ENCODE assay signal across 8 mouse cellular contexts in the genomic region with DNA sequence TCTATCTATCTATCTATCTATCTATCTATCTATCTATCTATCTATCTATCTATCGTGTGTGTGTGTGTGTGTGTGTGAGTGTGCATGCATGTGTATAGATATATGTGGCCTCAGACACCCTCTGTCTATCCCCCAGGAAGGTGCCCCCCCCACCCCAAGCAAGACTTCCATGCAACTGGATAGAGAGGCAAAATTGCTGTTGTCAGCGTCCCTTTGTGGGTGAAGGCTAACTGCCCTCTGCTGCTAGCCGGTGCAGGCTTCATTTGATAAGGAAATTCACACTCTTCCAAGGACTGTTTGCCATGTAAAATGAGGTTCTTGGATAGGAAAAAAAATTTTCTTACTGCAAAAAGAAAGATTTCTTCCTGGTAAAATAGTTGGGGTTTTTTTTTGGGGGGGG.
A peak's percentile ranks its signal among the peaks of the same experiment; 100 is the strongest.
DNase-seq lines count a peak whose midpoint lies in the region; ATAC-seq and TF ChIP-seq lines count a peak whose summit lies in the region.

No protein-coding gene starts in this region.

- no peak for DNase-seq in heart, adult 11 months
- no peak for DNase-seq in lung, embryonic 14.5 days
- no peak for DNase-seq in lung, postnatal 10 days
- DNase-seq in hindbrain, embryonic 14.5 days (ENCODE audit: low spot score): no peak
- no peak for DNase-seq in cerebellum, adult 9-10 months
- DNase-seq in thymus, postnatal 0 days (ENCODE audit: low spot score): no peak

- 27% methylated on average over 3 of the region's 3 CpGs for WGBS in heart, embryonic 11.5 days (ENCODE audit: insufficient replicate concordance)
- 36% methylated on average over 3 of the region's 3 CpGs for WGBS in lung, embryonic 14.5 days
- WGBS in hindbrain, embryonic 14.5 days: 41% methylated on average over 3 of the region's 3 CpGs

- no peaks in the 10 kb centered on the region for H3K79me2 ChIP-seq in myocyte (ENCODE audit: control insufficient read depth, insufficient read depth)

- H3K9ac ChIP-seq in heart, embryonic 11.5 days (ENCODE audit: low read depth, low read length): no peak overlapping the region
- no peak overlapping the region for H3K9ac ChIP-seq in lung, embryonic 14.5 days
- 0 out of 2 replicates have a peak overlapping the region, but pooled peaks have one; percentile 8 for H3K9ac ChIP-seq in hindbrain, embryonic 14.5 days

- no peaks in the 10 kb centered on the region for H3K9me3 ChIP-seq in heart, embryonic 11.5 days (replicated peaks; ENCODE audit: control insufficient read depth, low read length)
- H3K9me3 ChIP-seq in lung, embryonic 14.5 days (ENCODE audit: low read depth, low read length): no peaks in the 10 kb centered on the region
- no peaks in the 10 kb centered on the region for H3K9me3 ChIP-seq in hindbrain, embryonic 14.5 days (ENCODE audit: control insufficient read depth, low read length)

- TF ChIP-seq CTCF in lung, embryonic 14.5 days (IDR thresholded peaks at IDR 0.05; ENCODE audit: low read depth): no peak

- H3K4me2 ChIP-seq in heart, embryonic 11.5 days: peak overlapping the region; percentile 43; the same call in 1 of the 2 replicates
- 0 out of 2 replicates have a peak overlapping the region, but pooled peaks have one; percentile 22 for H3K4me2 ChIP-seq in lung, embryonic 14.5 days
- peak overlapping the region; percentile 32 for H3K4me2 ChIP-seq in hindbrain, embryonic 14.5 days (replicated peaks)
- H3K4me2 ChIP-seq in myocyte (ENCODE audit: low read depth): peak overlapping the region; percentile 22

- H3ac ChIP-seq in myocyte (ENCODE audit: control insufficient read depth, insufficient read length): no peak overlapping the region

- 0 out of 2 replicates have a peak, but pooled peaks cover 2% of the 10 kb centered on the region for H3K27me3 ChIP-seq in heart, embryonic 11.5 days (ENCODE audit: control insufficient read depth, insufficient read depth, low read length)
- H3K27me3 ChIP-seq in lung, embryonic 14.5 days (ENCODE audit: insufficient read depth, low read length): peaks cover 13% of the 10 kb centered on the region
- H3K27me3 ChIP-seq in hindbrain, embryonic 14.5 days (ENCODE audit: control insufficient read depth, insufficient read depth, low read length): no peaks in the 10 kb centered on the region
- H3K27me3 ChIP-seq in myocyte (ENCODE audit: control insufficient read depth, insufficient read depth, insufficient read length): peaks cover 5% of the 10 kb centered on the region

- H3K36me3 ChIP-seq in heart, embryonic 11.5 days (ENCODE audit: control insufficient read depth, insufficient read depth, low read length): no peaks in the 10 kb centered on the region
- H3K36me3 ChIP-seq in lung, embryonic 14.5 days (ENCODE audit: insufficient read depth): no peaks in the 10 kb centered on the region
- no peaks in the 10 kb centered on the region for H3K36me3 ChIP-seq in hindbrain, embryonic 14.5 days (replicated peaks; ENCODE audit: control insufficient read depth, insufficient read depth)
- H3K36me3 ChIP-seq in myocyte (ENCODE audit: control insufficient read depth, insufficient read depth): no peaks in the 10 kb centered on the region

- H3K27ac ChIP-seq in heart, embryonic 11.5 days (ENCODE audit: low read depth, low read length): no peak overlapping the region
- H3K27ac ChIP-seq in lung, embryonic 14.5 days (ENCODE audit: low read depth): no peak overlapping the region
- H3K27ac ChIP-seq in hindbrain, embryonic 14.5 days: peak overlapping the region; percentile 6; the same call in 1 of the 2 replicates

- ATAC-seq in heart, embryonic 11.5 days (replicated peaks; ENCODE audit: insufficient number of reproducible peaks, low FRiP score, low TSS enrichment): no peak
- ATAC-seq in lung, embryonic 14.5 days (ENCODE audit: insufficient read depth): no peak
- no peak for ATAC-seq in hindbrain, embryonic 14.5 days (ENCODE audit: low FRiP score)

- no peak for TF ChIP-seq POLR2A in myocyte (IDR thresholded peaks at IDR 0.05; ENCODE audit: insufficient read length, low read depth)

- peaks cover 7% of the 10 kb centered on the region; the same call in 1 of the 2 replicates for H3K4me1 ChIP-seq in heart, embryonic 11.5 days (ENCODE audit: control insufficient read depth, insufficient read depth, low read length)
- H3K4me1 ChIP-seq in lung, embryonic 14.5 days (ENCODE audit: insufficient read depth): no peaks in the 10 kb centered on the region
- peaks cover 16% of the 10 kb centered on the region for H3K4me1 ChIP-seq in hindbrain, embryonic 14.5 days (replicated peaks; ENCODE audit: control insufficient read depth, insufficient read depth, low read length)

- no peak overlapping the region for H3K4me3 ChIP-seq in heart, embryonic 11.5 days (ENCODE audit: low read depth, low read length)
- H3K4me3 ChIP-seq in lung, embryonic 14.5 days (ENCODE audit: low read depth, low read length): no peak overlapping the region
- no peak overlapping the region for H3K4me3 ChIP-seq in hindbrain, embryonic 14.5 days (replicated peaks; ENCODE audit: low read length)
- H3K4me3 ChIP-seq in myocyte: no peak overlapping the region

TF ChIP-seq in myocyte, 11 proteins besides CTCF, POLR2A, EP300 and RAD21:
- TF ChIP-seq POLR2AphosphoS2 (IDR thresholded peaks at IDR 0.05; ENCODE audit: insufficient read length, low read depth) (no peak), MAX (IDR thresholded peaks at IDR 0.05; ENCODE audit: low read depth) (no peak), USF1 (IDR thresholded peaks at IDR 0.05; ENCODE audit: low read depth) (no peak), E2F4 (IDR thresholded peaks at IDR 0.05; ENCODE audit: insufficient read depth) (no peak), SRF (IDR thresholded peaks at IDR 0.05; ENCODE audit: control insufficient read depth, insufficient read length, low read depth) (no peak), REST (IDR thresholded peaks at IDR 0.05; ENCODE audit: insufficient read depth, insufficient read length) (no peak), MYOD1 (IDR thresholded peaks at IDR 0.05; ENCODE audit: control insufficient read depth in 1 of 3, insufficient read length in 2 of 3, low read depth in 2 of 3) (no peak), MYOG (IDR thresholded peaks at IDR 0.05; ENCODE audit: control insufficient read depth in 1 of 3, insufficient read depth in 1 of 3, insufficient read length in 2 of 3, low read depth in 2 of 3) (no peak), TCF12 (IDR thresholded peaks at IDR 0.05; ENCODE audit: insufficient read depth, poor library complexity, severe bottlenecking) (no peak), CEBPB (IDR thresholded peaks at IDR 0.05; ENCODE audit: insufficient read depth, poor library complexity, severe bottlenecking) (no peak), TCF3 (IDR thresholded peaks at IDR 0.05; ENCODE audit: insufficient read length, low read depth) (no peak)
